9 mouse cellular contexts compared by ENCODE assay signal in genomic region chr17:13743709-13744079, GRCm38 (mm10). TPM values are rescaled to one million over a fixed set of nuclear protein-coding genes. Genes with fewer than 3 reads are reported as not detected.
DNase-seq lines count a peak whose midpoint lies in the region; ATAC-seq and TF ChIP-seq lines count a peak whose summit lies in the region.
"Had no signal": no experiment of that assay in that cellular context is flagged by ENCODE, and none has a peak within 500 bp of the region (broad histone marks: within the 10 kb centered on the region; RNA-seq: fewer than 3 reads in every experiment).

No protein-coding gene starts in this region.

- DNase-seq in lung, postnatal 25 days (ENCODE audit: low spot score), result peak; percentile 78
- DNase-seq in cerebellum, postnatal 14 days, result no peak
- DNase-seq in thymus, postnatal 36 days, result no peak

- H3K27ac ChIP-seq in forebrain, embryonic 13.5 days, result no peak overlapping the region
- H3K27ac ChIP-seq in forebrain, embryonic 16.5 days (ENCODE audit: low read length), result no peak overlapping the region
- H3K27ac ChIP-seq in kidney, embryonic 14.5 days (ENCODE audit: low read depth, low read length), result peak overlapping the region; percentile 18

- H3K4me3 ChIP-seq in forebrain, embryonic 13.5 days, result no peak overlapping the region
- H3K4me3 ChIP-seq in forebrain, embryonic 16.5 days (replicated peaks; ENCODE audit: low read length), result no peak overlapping the region
- H3K4me3 ChIP-seq in C2C12 (ENCODE audit: insufficient read depth, poor library complexity, severe bottlenecking), result no peak overlapping the region
- no peak overlapping the region for H3K4me3 ChIP-seq in kidney, embryonic 14.5 days (ENCODE audit: low read length)

- H3K79me3 ChIP-seq in C2C12 (ENCODE audit: low read depth), result no peaks in the 10 kb centered on the region

- H3K9me3 ChIP-seq in forebrain, embryonic 13.5 days (replicated peaks), result no peaks in the 10 kb centered on the region
- H3K9me3 ChIP-seq in forebrain, embryonic 16.5 days (ENCODE audit: control insufficient read depth, low read length), result no peaks in the 10 kb centered on the region
- H3K9me3 ChIP-seq in kidney, embryonic 14.5 days (ENCODE audit: control insufficient read depth, low read length), result no peaks in the 10 kb centered on the region

- H3K27me3 ChIP-seq in forebrain, embryonic 13.5 days, result no peaks in the 10 kb centered on the region
- no peaks in the 10 kb centered on the region for H3K27me3 ChIP-seq in forebrain, embryonic 16.5 days (replicated peaks; ENCODE audit: control insufficient read depth, insufficient read depth, low read length)
- H3K27me3 ChIP-seq in C2C12 (ENCODE audit: control insufficient read depth, insufficient read depth, insufficient read length), result no peaks in the 10 kb centered on the region
- no peaks in the 10 kb centered on the region for H3K27me3 ChIP-seq in kidney, embryonic 14.5 days (ENCODE audit: control insufficient read depth, insufficient read depth, low read length)

- H3K9ac ChIP-seq in forebrain, embryonic 13.5 days, result 0 out of 2 replicates have a peak overlapping the region, but pooled peaks have one; percentile 23
- H3K9ac ChIP-seq in forebrain, embryonic 16.5 days (replicated peaks; ENCODE audit: low read depth, low read length), result no peak overlapping the region; the same call in 1 of the 2 replicates
- H3K9ac ChIP-seq in kidney, embryonic 14.5 days (ENCODE audit: low read depth, low read length), result no peak overlapping the region

- no peaks in the 10 kb centered on the region for H3K79me2 ChIP-seq in C2C12 (ENCODE audit: control insufficient read depth, insufficient read depth)

- H3K4me2 ChIP-seq in forebrain, embryonic 13.5 days, result no peak overlapping the region
- H3K4me2 ChIP-seq in forebrain, embryonic 16.5 days (ENCODE audit: low read length), result no peak overlapping the region
- H3K4me2 ChIP-seq in kidney, embryonic 14.5 days (replicated peaks; ENCODE audit: low read depth, low read length), result no peak overlapping the region

- no peak for TF ChIP-seq CTCF in C2C12 (IDR thresholded peaks at IDR 0.05; ENCODE audit: control insufficient read depth, insufficient read depth, insufficient read length)

- no peak for ATAC-seq in forebrain, embryonic 13.5 days
- ATAC-seq in forebrain, embryonic 16.5 days, result no peak
- no peak for ATAC-seq in kidney, embryonic 14.5 days (ENCODE audit: low FRiP score, low TSS enrichment)
- no peak for ATAC-seq in megakaryocyte progenitor cell, adult 5-6 weeks (replicated peaks; ENCODE audit: poor library complexity)
- ATAC-seq: forebrain, embryonic 14.5 days had no signal

- 55% methylated on average over 5 of the region's 5 CpGs for WGBS in forebrain, embryonic 13.5 days
- WGBS in forebrain, embryonic 16.5 days, result 56% methylated on average over 5 of the region's 5 CpGs
- 35% methylated on average over 5 of the region's 5 CpGs for WGBS in kidney, embryonic 14.5 days

- H3K4me1 ChIP-seq in forebrain, embryonic 13.5 days, result peaks cover 36% of the 10 kb centered on the region
- peaks cover 10% of the 10 kb centered on the region for H3K4me1 ChIP-seq in forebrain, embryonic 16.5 days (replicated peaks; ENCODE audit: control insufficient read depth, insufficient read depth, low read length)
- peaks cover 32% of the 10 kb centered on the region for H3K4me1 ChIP-seq in kidney, embryonic 14.5 days (ENCODE audit: control insufficient read depth, insufficient read depth, low read length)

- H3ac ChIP-seq in C2C12 (ENCODE audit: control insufficient read depth, insufficient read length, low read depth), result no peak overlapping the region

- H3K36me3 ChIP-seq in forebrain, embryonic 13.5 days (ENCODE audit: poor library complexity, severe bottlenecking), result no peaks in the 10 kb centered on the region
- H3K36me3 ChIP-seq in forebrain, embryonic 16.5 days (ENCODE audit: control insufficient read depth, insufficient read depth), result no peaks in the 10 kb centered on the region
- H3K36me3 ChIP-seq in C2C12 (ENCODE audit: control insufficient read depth, insufficient read depth), result no peaks in the 10 kb centered on the region
- no peaks in the 10 kb centered on the region for H3K36me3 ChIP-seq in kidney, embryonic 14.5 days (ENCODE audit: control insufficient read depth, insufficient read depth, low read length)

TF ChIP-seq in C2C12, 6 proteins besides CTCF, POLR2A, EP300 and RAD21:
- TF ChIP-seq MYOD1 (IDR thresholded peaks at IDR 0.05; ENCODE audit: control insufficient read depth, insufficient read length, low read depth) (peak; percentile 40), MYOG (IDR thresholded peaks at IDR 0.05; ENCODE audit: control insufficient read depth, extremely low read depth, insufficient read length) (no peak)

RNA-seq across cellular contexts. Expression of gene Afdn, which starts 16.6 kb away (rescaled TPM):
- 137 and 159 TPM in 2 replicates for polyA plus RNA-seq in forebrain, embryonic 13.5 days (2015; fragmentation: Nextera tagmentation; extraction: Ambion mirVana)
- polyA plus RNA-seq in forebrain, embryonic 16.5 days (2015; fragmentation: Nextera tagmentation; extraction: Ambion mirVana), result 142 and 146 TPM in 2 replicates
- 21.0 TPM for polyA plus RNA-seq in C2C12 (2012; fragmentation: generic; extraction: Trizol)
- polyA plus RNA-seq in kidney, embryonic 14.5 days (2014; fragmentation: Nextera tagmentation; extraction: Ambion mirVana), result 96.7 and 105 TPM in 2 replicates
- total RNA-seq in megakaryocyte progenitor cell, adult 5-6 weeks (2015), result 2.5 and 3.7 TPM in 2 replicates
- 2.6 and 5.6 TPM in 2 replicates for total RNA-seq in megakaryocyte progenitor cell, adult 5-6 weeks (2017)

RNA-seq across cellular contexts. Expression of gene Tcte2, which starts 17.9 kb away (rescaled TPM):
- 19.2 and 20.6 TPM in 2 replicates for polyA plus RNA-seq in forebrain, embryonic 13.5 days (2015; fragmentation: Nextera tagmentation; extraction: Ambion mirVana)
- 22.9 TPM in 2 replicates for polyA plus RNA-seq in forebrain, embryonic 16.5 days (2015; fragmentation: Nextera tagmentation; extraction: Ambion mirVana)
- polyA plus RNA-seq in C2C12 (2012; fragmentation: generic; extraction: Trizol), result 0.44 TPM
- polyA plus RNA-seq in kidney, embryonic 14.5 days (2014; fragmentation: Nextera tagmentation; extraction: Ambion mirVana), result 3.4 and 4.6 TPM in 2 replicates
- 1.0 TPM in 1 of 2 replicates, not detected in the other for total RNA-seq in megakaryocyte progenitor cell, adult 5-6 weeks (2015)
- total RNA-seq in megakaryocyte progenitor cell, adult 5-6 weeks (2017), result not detected in 2 replicates
